9 mouse cellular contexts compared by ENCODE assay signal in the genomic region with DNA sequence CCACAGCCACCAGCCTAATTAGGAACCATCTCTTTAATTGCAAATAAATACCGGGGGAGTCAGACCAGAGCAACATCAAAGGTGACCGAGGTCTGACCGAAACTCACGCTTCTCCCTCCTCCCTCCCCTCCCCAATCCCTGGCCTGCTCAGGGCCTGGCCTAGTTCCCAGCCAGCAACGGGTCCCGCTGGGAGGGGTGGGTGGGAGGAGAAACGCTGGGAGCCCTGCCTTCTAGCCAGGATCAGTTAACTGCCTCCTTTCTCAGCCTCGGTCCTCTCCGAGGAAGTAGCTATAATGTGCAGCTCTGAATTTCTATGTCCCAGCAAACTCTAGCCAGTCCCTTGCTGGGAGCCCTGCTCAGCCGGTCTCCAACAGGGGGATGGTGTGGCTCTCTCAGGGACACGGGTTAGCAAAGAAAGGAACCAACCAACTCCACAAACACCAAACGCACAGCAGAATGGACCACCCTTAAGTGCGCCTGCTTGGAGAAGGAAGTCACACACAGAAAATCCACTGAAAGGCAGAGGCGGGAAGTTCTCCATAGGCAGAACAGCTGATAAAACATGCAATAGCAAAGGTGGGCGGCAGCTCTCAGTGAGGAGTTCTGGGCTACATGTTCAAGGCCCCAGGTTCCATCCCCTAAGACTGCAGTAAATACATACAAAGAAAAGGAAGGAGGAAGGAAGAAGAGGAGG.
DNase-seq lines count a peak whose midpoint lies in the region; ATAC-seq lines count a peak whose summit lies in the region.
"Had no signal": no experiment of that assay in that cellular context is flagged by ENCODE, and none has a peak within 500 bp of the region (broad histone marks: within the 10 kb centered on the region; RNA-seq: fewer than 3 reads in every experiment).

No protein-coding gene starts in this region.

- 9% methylated on average over 15 of the region's 15 CpGs for WGBS in heart, embryonic 14.5 days
- 18% methylated on average over 15 of the region's 15 CpGs for WGBS in midbrain, embryonic 12.5 days

- H3K9ac ChIP-seq in heart, embryonic 14.5 days (ENCODE audit: low read length): peak overlapping the region; percentile 72
- H3K9ac ChIP-seq in midbrain, embryonic 12.5 days (replicated peaks): no peak overlapping the region
- H3K9ac ChIP-seq: liver, embryonic 14.5 days had no signal

- no peaks in the 10 kb centered on the region for H3K27me3 ChIP-seq in heart, embryonic 14.5 days (ENCODE audit: control insufficient read depth, insufficient read depth, low read length)
- peaks cover 15% of the 10 kb centered on the region for H3K27me3 ChIP-seq in midbrain, embryonic 12.5 days

- peak; percentile 70 for ATAC-seq in heart, embryonic 14.5 days (ENCODE audit: insufficient number of reproducible peaks, insufficient read depth, low FRiP score, low read depth)
- ATAC-seq in midbrain, embryonic 12.5 days (ENCODE audit: low FRiP score, low read depth): no peak

- peaks cover 74 to 87% of the 10 kb centered on the region in 2 experiments for H3K4me1 ChIP-seq in heart, embryonic 14.5 days (ENCODE audit: control insufficient read depth in 2 of 2, insufficient read depth in 2 of 2, low read length in 2 of 2)
- peaks cover 47% of the 10 kb centered on the region for H3K4me1 ChIP-seq in midbrain, embryonic 12.5 days

- peaks cover 5% of the 10 kb centered on the region for H3K36me3 ChIP-seq in heart, embryonic 14.5 days (ENCODE audit: control insufficient read depth, insufficient read depth, low read length)
- 0 out of 2 replicates have a peak, but pooled peaks cover 2% of the 10 kb centered on the region for H3K36me3 ChIP-seq in midbrain, embryonic 12.5 days

- DNase-seq in NIH3T3 (ENCODE audit: low read depth): peak; percentile 82
- peak; percentile 67 for DNase-seq in embryo, embryonic 11 days
- peak; percentile 75 to 88 for DNase-seq in kidney, postnatal 25 days
- no peak for DNase-seq in spleen, postnatal 10 days (ENCODE audit: low spot score in 2 of 2)
- no peak for DNase-seq in cerebellum, adult 11 months
- no peak for DNase-seq in thymus, postnatal 14 days

- peak overlapping the region in 1 of 2 experiments; percentile 8; a peak in 2 of 4 replicates for H3K4me3 ChIP-seq in heart, embryonic 14.5 days (ENCODE audit: control insufficient read depth in 1 of 2, insufficient read depth in 1 of 2, low read depth in 1 of 2, low read length in 2 of 2)
- no peak overlapping the region for H3K4me3 ChIP-seq in midbrain, embryonic 12.5 days

- peak overlapping the region; percentile 86 to 95 for H3K27ac ChIP-seq in heart, embryonic 14.5 days (replicated peaks in 1 of 2; ENCODE audit: control insufficient read depth in 1 of 2, insufficient read depth in 1 of 2, low read depth in 2 of 2, low read length in 2 of 2)
- H3K27ac ChIP-seq in midbrain, embryonic 12.5 days (replicated peaks): 0 out of 2 replicates have a peak overlapping the region, but pooled peaks have one; percentile 70
- H3K27ac ChIP-seq: liver, embryonic 14.5 days had no signal

- peak overlapping the region; percentile 61 for H3K4me2 ChIP-seq in heart, embryonic 14.5 days (ENCODE audit: low read length)
- peak overlapping the region; percentile 35; the same call in 1 of the 2 replicates for H3K4me2 ChIP-seq in midbrain, embryonic 12.5 days (replicated peaks)

- H3K9me3 ChIP-seq in heart, embryonic 14.5 days (ENCODE audit: control insufficient read depth, low read length): no peaks in the 10 kb centered on the region
- no peaks in the 10 kb centered on the region for H3K9me3 ChIP-seq in midbrain, embryonic 12.5 days

Comparison
In these comparisons a context has a peak if more than half of its experiments do, and no peak if none do; other contexts are left out.
1. DNase-seq: peak in NIH3T3 (single experiment), embryo, embryonic 11 days (single experiment) and kidney, postnatal 25 days (2 of 2); none in spleen, postnatal 10 days (0 of 2), cerebellum, adult 11 months (single experiment) and thymus, postnatal 14 days (single experiment).